Mouse (Mus musculus): ENCODE data around the gene Anapc4. TPM values are rescaled to one million over a fixed set of nuclear protein-coding genes. Genes with fewer than 3 reads are reported as not detected.
A peak's percentile ranks its signal among the peaks of the same experiment; 100 is the strongest.

The Anapc4 gene
- polyA plus RNA-seq, 1 experiment from 2014 or later = 17.6 TPM

DNA sequence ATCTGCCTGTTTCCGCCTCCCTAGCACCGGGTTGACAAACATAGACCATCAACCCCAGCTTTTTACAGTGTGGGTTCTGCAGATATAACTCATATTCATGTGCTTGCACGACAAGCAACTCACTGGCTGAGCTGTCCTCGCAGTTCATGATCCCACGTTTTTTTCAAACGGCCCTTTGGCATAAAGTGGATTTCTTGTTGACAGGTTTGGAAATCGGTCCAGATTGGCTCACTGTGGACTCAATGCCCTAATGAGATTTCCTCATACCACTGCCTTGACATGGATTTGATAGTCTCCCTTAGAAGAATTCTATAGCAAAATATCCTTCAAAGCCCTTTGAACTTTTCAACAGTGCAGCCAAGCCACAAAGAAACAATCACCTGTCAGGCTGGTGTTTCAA is 79.9 kb downstream of the Anapc4 start:
- Histone ChIP-seq H3K27me3 (ENCODE audit: insufficient read depth, low read length) (no peaks in the 10 kb centered on the region), H3K4me2 (ENCODE audit: low read depth, low read length) (no peak overlapping the region), H3K9ac (replicated peaks) (no peak overlapping the region), H3K4me1 (ENCODE audit: insufficient read depth) (no peaks in the 10 kb centered on the region), H3K9me3 (ENCODE audit: low read length) (no peaks in the 10 kb centered on the region), H3K4me3 (ENCODE audit: low read depth, low read length) (no peak overlapping the region), H3K36me3 (replicated peaks; ENCODE audit: insufficient read depth, low read length) (no peaks in the 10 kb centered on the region), H3K27ac (ENCODE audit: low read depth) (no peak overlapping the region)
- WGBS (ENCODE audit: insufficient replicate concordance) = 83% methylated on average over 7 of the region's 7 CpGs
- TF ChIP-seq CTCF (IDR thresholded peaks at IDR 0.05; ENCODE audit: low read depth) = no peak
- no peak for TF ChIP-seq EP300 (IDR thresholded peaks at IDR 0.05; ENCODE audit: low read depth)
- 0 out of 2 replicates have a peak, but pooled peaks have one; percentile 25 for ATAC-seq
- no peak for DNase-seq

DNA sequence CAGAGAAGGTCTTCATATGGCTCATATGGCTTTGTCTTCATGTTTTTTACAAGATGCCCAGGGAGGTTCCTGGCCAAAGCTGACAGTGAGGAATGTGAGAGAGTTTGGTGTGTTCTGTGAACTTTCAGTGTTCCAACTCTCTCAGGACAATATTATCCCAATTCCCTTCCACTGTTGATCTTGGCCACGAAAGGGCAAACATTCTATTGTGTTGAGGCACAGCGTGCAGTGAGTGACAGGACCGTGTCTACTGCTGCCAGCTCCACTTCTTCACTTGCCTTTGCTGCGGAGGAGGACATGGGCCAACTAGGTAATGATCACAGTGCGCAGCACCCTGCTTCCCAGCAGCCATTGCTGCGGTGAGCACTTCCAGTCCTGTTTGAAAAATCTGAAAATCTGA is 82.4 kb downstream of the Anapc4 start:
- ATAC-seq = no peak

More for the DNA sequence above, 82.4 kb downstream of the Anapc4 start:
- Histone ChIP-seq H3K27ac (ENCODE audit: low read depth) (no peak overlapping the region), H3K9ac (replicated peaks) (no peak overlapping the region), H3K4me3 (ENCODE audit: low read depth, low read length) (no peak overlapping the region), H3K36me3 (replicated peaks; ENCODE audit: insufficient read depth, low read length) (no peaks in the 10 kb centered on the region), H3K4me2 (ENCODE audit: low read depth, low read length) (no peak overlapping the region), H3K27me3 (ENCODE audit: insufficient read depth, low read length) (no peaks in the 10 kb centered on the region), H3K9me3 (ENCODE audit: low read length) (no peaks in the 10 kb centered on the region), H3K4me1 (ENCODE audit: insufficient read depth) (no peaks in the 10 kb centered on the region)
- 79% methylated on average over 6 of the region's 6 CpGs for WGBS (ENCODE audit: insufficient replicate concordance)
- TF ChIP-seq EP300 (IDR thresholded peaks at IDR 0.05; ENCODE audit: low read depth) (no peak), CTCF (IDR thresholded peaks at IDR 0.05; ENCODE audit: low read depth) (no peak)
- DNase-seq = no peak

Other genes with a start within 250 kb of the Anapc4 start
- gene Sepsecs, start 164.3 kb upstream of the Anapc4 start, polyA plus RNA-seq (2015; fragmentation: Nextera tagmentation; extraction: Ambion mirVana) = 10.8 and 12.0 TPM in 2 replicates
- gene Pi4k2b, start 92.4 kb upstream of the Anapc4 start, polyA plus RNA-seq (2015; fragmentation: Nextera tagmentation; extraction: Ambion mirVana) = 16.8 and 18.4 TPM in 2 replicates
- gene Zcchc4, start 58.6 kb upstream of the Anapc4 start, polyA plus RNA-seq (2015; fragmentation: Nextera tagmentation; extraction: Ambion mirVana) = 2.6 and 3.6 TPM in 2 replicates
- 0.35 and 0.54 TPM in 2 replicates for gene Slc34a2, start 204.1 kb downstream of the Anapc4 start, polyA plus RNA-seq (2015; fragmentation: Nextera tagmentation; extraction: Ambion mirVana)

Data from liver, postnatal 0 days (tissue).